Mouse (Mus musculus): ENCODE measurements around the gene Rad52. TPM values are rescaled to one million over a fixed set of nuclear protein-coding genes. Genes with fewer than 3 reads are reported as not detected.

Gene Rad52
- 18.1 and 19.2 TPM in 2 replicates for polyA plus RNA-seq (2015; fragmentation: Nextera tagmentation; extraction: Ambion mirVana)

GRCm38 (mm10) chr6:119902204-119903080 is at the start of gene Rad52:
TSS of gene Rad52 (plus strand) at chr6:119902698.
- Histone ChIP-seq H3K4me1 (0 out of 2 replicates have a peak, but pooled peaks cover 3% of the 10 kb centered on the region), H3K9ac (peak within 1 kb of the TSS; percentile 96), H3K4me2 (peak within 1 kb of the TSS; percentile 73), H3K36me3 (no peaks in the 10 kb centered on the region), H3K27ac (peak within 1 kb of the TSS; percentile 98), H3K27me3 (replicated peaks) (no peaks in the 10 kb centered on the region), H3K9me3 (no peaks in the 10 kb centered on the region), H3K4me3 (replicated peaks) (peak within 1 kb of the TSS; percentile 94)
- WGBS, result 1% methylated on average over 66 of the region's 67 CpGs
- ATAC-seq (ENCODE audit: insufficient read depth, low FRiP score, low read depth), result peak; percentile 86

GRCm38 (mm10) chr6:119854156-119854555 is 48.3 kb upstream of the Rad52 start:
- WGBS, result 21% methylated on average over 2 of the region's 2 CpGs
- no peak overlapping the region for H3K27ac ChIP-seq
- no peak for ATAC-seq (ENCODE audit: insufficient read depth, low FRiP score, low read depth)

GRCm38 (mm10) chr6:119855471-119855870 is 47.0 kb upstream of the Rad52 start:
- Histone ChIP-seq H3K9ac (no peak overlapping the region), H3K9me3 (no peaks in the 10 kb centered on the region), H3K4me3 (replicated peaks) (no peak overlapping the region), H3K4me1 (no peaks in the 10 kb centered on the region), H3K36me3 (no peaks in the 10 kb centered on the region), H3K4me2 (no peak overlapping the region), H3K27me3 (replicated peaks) (no peaks in the 10 kb centered on the region), H3K27ac (no peak overlapping the region)
- ATAC-seq (ENCODE audit: insufficient read depth, low FRiP score, low read depth), result no peak
- WGBS, result 80% methylated on average over 4 of the region's 4 CpGs

More at GRCm38 (mm10) chr6:119854156-119854555, 48.3 kb upstream of the Rad52 start:
- H3K9ac ChIP-seq, result no peak overlapping the region
- H3K9me3 ChIP-seq, result no peaks in the 10 kb centered on the region
- no peaks in the 10 kb centered on the region for H3K4me1 ChIP-seq
- no peaks in the 10 kb centered on the region for H3K36me3 ChIP-seq
- H3K4me3 ChIP-seq (replicated peaks), result no peak overlapping the region
- no peak overlapping the region for H3K4me2 ChIP-seq
- H3K27me3 ChIP-seq (replicated peaks), result no peaks in the 10 kb centered on the region

GRCm38 (mm10) chr6:119860236-119860635 is 42.3 kb upstream of the Rad52 start:
- H3K9me3 ChIP-seq, result no peaks in the 10 kb centered on the region
- H3K27ac ChIP-seq, result no peak overlapping the region
- no peak overlapping the region for H3K4me2 ChIP-seq
- WGBS, result 67% methylated on average over 2 of the region's 2 CpGs
- H3K27me3 ChIP-seq (replicated peaks), result no peaks in the 10 kb centered on the region
- no peaks in the 10 kb centered on the region for H3K36me3 ChIP-seq
- no peak overlapping the region for H3K9ac ChIP-seq
- no peak overlapping the region for H3K4me3 ChIP-seq (replicated peaks)
- no peak for ATAC-seq (ENCODE audit: insufficient read depth, low FRiP score, low read depth)
- H3K4me1 ChIP-seq, result no peaks in the 10 kb centered on the region

- Histone ChIP-seq H3K36me3 (no peaks in the 10 kb centered on the region), H3K27me3 (replicated peaks) (no peaks in the 10 kb centered on the region), H3K4me1 (no peaks in the 10 kb centered on the region), H3K9me3 (no peaks in the 10 kb centered on the region), H3K9ac (no peak overlapping the region), H3K4me2 (no peak overlapping the region), H3K27ac (no peak overlapping the region), H3K4me3 (replicated peaks) (no peak overlapping the region)
- ATAC-seq (ENCODE audit: insufficient read depth, low FRiP score, low read depth), result no peak
- 76% methylated on average over 8 of the region's 8 CpGs for WGBS
Measured at GRCm38 (mm10) chr6:119861519-119861918, 41.0 kb upstream of the Rad52 start.

GRCm38 (mm10) chr6:119864341-119865034 is 38.0 kb upstream of the Rad52 start:
- Histone ChIP-seq H3K9me3 (no peaks in the 10 kb centered on the region), H3K4me1 (no peaks in the 10 kb centered on the region), H3K27me3 (replicated peaks) (no peaks in the 10 kb centered on the region), H3K4me2 (no peak overlapping the region), H3K4me3 (replicated peaks) (no peak overlapping the region), H3K36me3 (no peaks in the 10 kb centered on the region), H3K9ac (no peak overlapping the region), H3K27ac (no peak overlapping the region)
- WGBS, result 89% methylated on average over 11 of the region's 11 CpGs
- no peak for ATAC-seq (ENCODE audit: insufficient read depth, low FRiP score, low read depth)

GRCm38 (mm10) chr6:119883151-119883550 is 19.3 kb upstream of the Rad52 start:
- H3K9ac ChIP-seq, result no peak overlapping the region
- H3K36me3 ChIP-seq, result no peaks in the 10 kb centered on the region
- WGBS, result 53% methylated on average over 7 of the region's 7 CpGs
- H3K4me1 ChIP-seq, result no peaks in the 10 kb centered on the region
- peak; percentile 31; the same call in 1 of the 2 replicates for ATAC-seq (ENCODE audit: insufficient read depth, low FRiP score, low read depth)
- no peaks in the 10 kb centered on the region for H3K27me3 ChIP-seq (replicated peaks)
- no peaks in the 10 kb centered on the region for H3K9me3 ChIP-seq
- H3K27ac ChIP-seq, result no peak overlapping the region
- H3K4me3 ChIP-seq (replicated peaks), result no peak overlapping the region
- no peak overlapping the region for H3K4me2 ChIP-seq

GRCm38 (mm10) chr6:119892711-119893110 is 9.8 kb upstream of the Rad52 start:
- Histone ChIP-seq H3K27me3 (replicated peaks) (no peaks in the 10 kb centered on the region), H3K9me3 (no peaks in the 10 kb centered on the region), H3K4me3 (replicated peaks) (no peak overlapping the region), H3K4me1 (no peaks in the 10 kb centered on the region), H3K9ac (no peak overlapping the region), H3K27ac (no peak overlapping the region), H3K36me3 (no peaks in the 10 kb centered on the region), H3K4me2 (no peak overlapping the region)
- no peak for ATAC-seq (ENCODE audit: insufficient read depth, low FRiP score, low read depth)
- WGBS, result 73% methylated on average over 7 of the region's 7 CpGs

GRCm38 (mm10) chr6:119903081-119903789 is 737 bp downstream of the Rad52 start:
- 17% methylated on average over 15 of the region's 15 CpGs for WGBS
- H3K9me3 ChIP-seq, result no peaks in the 10 kb centered on the region
- H3K4me3 ChIP-seq (replicated peaks), result peak overlapping the region; percentile 94
- H3K27ac ChIP-seq, result peak overlapping the region; percentile 98
- H3K4me2 ChIP-seq, result peak overlapping the region; percentile 73
- no peaks in the 10 kb centered on the region for H3K36me3 ChIP-seq
- no peak for ATAC-seq (ENCODE audit: insufficient read depth, low FRiP score, low read depth)
- peak overlapping the region; percentile 96 for H3K9ac ChIP-seq
- H3K27me3 ChIP-seq (replicated peaks), result no peaks in the 10 kb centered on the region
- H3K4me1 ChIP-seq, result 0 out of 2 replicates have a peak, but pooled peaks cover 3% of the 10 kb centered on the region

GRCm38 (mm10) chr6:119905461-119905860 is 3.0 kb downstream of the Rad52 start:
- 90% methylated on average over 5 of the region's 5 CpGs for WGBS
- no peak overlapping the region for H3K4me2 ChIP-seq
- no peak overlapping the region for H3K9ac ChIP-seq
- H3K27me3 ChIP-seq (replicated peaks), result no peaks in the 10 kb centered on the region
- H3K27ac ChIP-seq, result no peak overlapping the region
- no peak overlapping the region for H3K4me3 ChIP-seq (replicated peaks)
- no peaks in the 10 kb centered on the region for H3K36me3 ChIP-seq
- H3K4me1 ChIP-seq, result 0 out of 2 replicates have a peak, but pooled peaks cover 3% of the 10 kb centered on the region
- ATAC-seq (ENCODE audit: insufficient read depth, low FRiP score, low read depth), result no peak
- no peaks in the 10 kb centered on the region for H3K9me3 ChIP-seq

GRCm38 (mm10) chr6:119912046-119912445 is 9.5 kb downstream of the Rad52 start:
- Histone ChIP-seq H3K9ac (no peak overlapping the region), H3K4me2 (no peak overlapping the region), H3K9me3 (no peaks in the 10 kb centered on the region), H3K27ac (no peak overlapping the region), H3K27me3 (replicated peaks) (no peaks in the 10 kb centered on the region), H3K4me3 (replicated peaks) (no peak overlapping the region), H3K4me1 (no peaks in the 10 kb centered on the region), H3K36me3 (peaks cover 23% of the 10 kb centered on the region)
- no peak for ATAC-seq (ENCODE audit: insufficient read depth, low FRiP score, low read depth)
- WGBS, result 71% methylated on average over 5 of the region's 5 CpGs
